Mouse (Mus musculus) midbrain, embryonic 13.5 days (tissue): ENCODE results near the gene Epb41l3. TPM values are rescaled to one million over a fixed set of nuclear protein-coding genes. Genes with fewer than 3 reads are reported as not detected.
A peak's percentile ranks its signal among the peaks of the same experiment; 100 is the strongest.

Experiments
- ATAC-seq: fragments of 200-750 bp; cut with Nextera tagmentation; 2 replicates; pipeline ENCODE4 v1.8.0; 2017; ENCODE audit warnings: mild to moderate bottlenecking, moderate TSS enrichment, moderate library complexity
- H3K27ac ChIP-seq: fragments of 300-500 bp; sonication (generic); 2 replicates; pipeline ENCODE4 v1.5.1; 2015; ENCODE audit warnings: inconsistent platforms, mild to moderate bottlenecking, moderate library complexity
- H3K27me3 ChIP-seq: fragments of 300-500 bp; sonication (generic); 2 replicates; pipeline ENCODE4 v1.6.1; 2015; ENCODE audit warnings: mild to moderate bottlenecking, inconsistent platforms
- H3K36me3 ChIP-seq: fragments of 300-500 bp; sonication (generic); 2 replicates; pipeline ENCODE4 v1.6.1; 2015; ENCODE audit warnings: mild to moderate bottlenecking, inconsistent platforms
- H3K4me1 ChIP-seq: fragments of 300-500 bp; sonication (generic); replicated peaks from 2 replicates; pipeline ENCODE4 v1.6.1; 2015; ENCODE audit warnings: inconsistent platforms
- H3K4me2 ChIP-seq: fragments of 300-500 bp; sonication (generic); replicated peaks from 2 replicates; pipeline ENCODE4 v1.6.1; 2015; ENCODE audit warnings: moderate library complexity, mild to moderate bottlenecking, inconsistent platforms
- H3K4me3 ChIP-seq: fragments of 300-500 bp; sonication (generic); replicated peaks from 2 replicates; pipeline ENCODE4 v1.5.1; 2015; ENCODE audit warnings: mild to moderate bottlenecking, inconsistent platforms
- H3K9ac ChIP-seq: fragments of 300-500 bp; sonication (generic); replicated peaks from 2 replicates; pipeline ENCODE4 v1.6.1; 2015; ENCODE audit warnings: mild to moderate bottlenecking, inconsistent platforms
- H3K9me3 ChIP-seq: fragments of 300-500 bp; sonication (generic); 2 replicates; pipeline ENCODE4 v1.6.1; 2016; ENCODE audit warnings: mild to moderate bottlenecking, inconsistent platforms
- WGBS: fragments of 180-500 bp; shearing (Covaris S2); methylation state at CpG from one replicate; pipeline ENCODE4 v1.1.7; 2015; 5-methylcytosine and 5-hydroxymethylcytosine counted together
- polyA plus RNA-seq: library from polyadenylated mRNA; unstranded; fragments of >200 nt; fragmentation: Nextera tagmentation; extraction: Ambion mirVana; gene quantifications from 2 replicates; pipeline ENCODE4 v1.2.1, GENCODE M21; 2015

Epb41l3 gene
- polyA plus RNA-seq, 1 experiment from 2014 or later, result 62.7 TPM

GRCm38 (mm10) chr17:69076747-69077543, 1.5 kb downstream of the Epb41l3 start:
- H3K4me1 ChIP-seq, result peaks cover 20% of the 10 kb centered on the region
- H3K36me3 ChIP-seq, result no peaks in the 10 kb centered on the region
- H3K4me2 ChIP-seq, result peak overlapping the region; percentile 98
- H3K27ac ChIP-seq, result no peak overlapping the region
- H3K4me3 ChIP-seq, result peak overlapping the region; percentile 58
- H3K9me3 ChIP-seq, result 0 out of 2 replicates have a peak, but pooled peaks cover 4% of the 10 kb centered on the region
- H3K27me3 ChIP-seq, result peaks cover 50% of the 10 kb centered on the region
- WGBS, result 1% methylated on average over 20 of the region's 25 CpGs
- ATAC-seq, result no peak
- peak overlapping the region; percentile 64; the same call in 1 of the 2 replicates for H3K9ac ChIP-seq

DNA sequence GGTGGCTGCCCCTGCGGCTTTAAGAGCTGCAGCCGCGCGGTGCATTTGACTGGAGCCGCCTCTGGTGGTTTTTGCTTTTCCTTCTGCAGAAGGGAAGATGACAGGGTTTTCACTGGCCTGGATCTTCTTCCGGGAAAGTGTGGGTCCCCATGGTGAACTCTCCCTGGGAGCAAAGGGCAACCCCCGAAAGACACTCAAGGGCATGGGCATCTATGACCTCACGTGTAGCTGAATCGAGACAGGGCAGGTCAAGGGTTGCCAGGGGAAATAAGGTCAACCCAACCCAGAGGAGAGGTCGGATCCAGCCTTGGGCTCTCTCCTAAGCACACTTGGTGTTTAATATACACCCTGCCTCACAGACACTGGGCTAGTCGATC, 2.0 kb downstream of the Epb41l3 start:
- H3K36me3 ChIP-seq, result no peaks in the 10 kb centered on the region
- WGBS, result 9% methylated on average over 11 of the region's 11 CpGs
- H3K9ac ChIP-seq, result 0 out of 2 replicates have a peak overlapping the region, but pooled peaks have one; percentile 28
- H3K27ac ChIP-seq, result no peak overlapping the region
- ATAC-seq, result no peak
- 0 out of 2 replicates have a peak, but pooled peaks cover 4% of the 10 kb centered on the region for H3K9me3 ChIP-seq
- H3K27me3 ChIP-seq, result peaks cover 50% of the 10 kb centered on the region
- H3K4me1 ChIP-seq, result peaks cover 20% of the 10 kb centered on the region
- peak overlapping the region; percentile 98 for H3K4me2 ChIP-seq
- H3K4me3 ChIP-seq, result peak overlapping the region; percentile 58

- no peak for ATAC-seq
- H3K4me2 ChIP-seq, result no peak overlapping the region
- no peak overlapping the region for H3K27ac ChIP-seq
- H3K27me3 ChIP-seq, result peaks cover 17% of the 10 kb centered on the region
- H3K36me3 ChIP-seq, result no peaks in the 10 kb centered on the region
- no peak overlapping the region for H3K4me3 ChIP-seq
- no peak overlapping the region for H3K9ac ChIP-seq
- H3K9me3 ChIP-seq, result 0 out of 2 replicates have a peak, but pooled peaks cover 4% of the 10 kb centered on the region
- H3K4me1 ChIP-seq, result peaks cover 4% of the 10 kb centered on the region
- 93% methylated on average over 7 of the region's 7 CpGs for WGBS
These were observed 6.8 kb downstream of the Epb41l3 start for GRCm38 (mm10) chr17:69082316-69082715.

DNA sequence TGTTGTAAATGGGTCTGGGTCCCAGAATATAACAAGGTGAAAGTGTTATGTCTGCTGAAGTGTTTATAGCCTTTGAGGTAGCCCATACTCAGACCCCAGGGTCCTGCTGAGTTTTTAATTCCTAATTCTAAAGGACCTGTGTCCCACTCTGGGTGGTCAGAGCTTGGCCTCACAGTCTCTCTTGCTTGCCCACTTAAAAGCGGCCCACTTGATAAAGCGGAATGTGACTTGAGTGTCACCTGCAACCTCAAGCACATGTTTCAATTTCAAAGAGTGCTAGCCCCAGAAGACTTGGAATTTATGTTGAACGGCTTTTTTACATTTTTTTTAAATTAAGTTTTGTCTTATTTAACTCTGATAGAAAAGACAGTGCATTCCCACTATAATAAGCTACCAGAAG, 16.1 kb downstream of the Epb41l3 start:
- Histone ChIP-seq H3K4me3 (no peak overlapping the region), H3K9ac (no peak overlapping the region), H3K27me3 (no peaks in the 10 kb centered on the region), H3K4me1 (no peaks in the 10 kb centered on the region), H3K9me3 (no peaks in the 10 kb centered on the region), H3K27ac (no peak overlapping the region), H3K4me2 (no peak overlapping the region), H3K36me3 (no peaks in the 10 kb centered on the region)
- ATAC-seq, result no peak
- WGBS, result 91% methylated on average over 3 of the region's 3 CpGs

DNA sequence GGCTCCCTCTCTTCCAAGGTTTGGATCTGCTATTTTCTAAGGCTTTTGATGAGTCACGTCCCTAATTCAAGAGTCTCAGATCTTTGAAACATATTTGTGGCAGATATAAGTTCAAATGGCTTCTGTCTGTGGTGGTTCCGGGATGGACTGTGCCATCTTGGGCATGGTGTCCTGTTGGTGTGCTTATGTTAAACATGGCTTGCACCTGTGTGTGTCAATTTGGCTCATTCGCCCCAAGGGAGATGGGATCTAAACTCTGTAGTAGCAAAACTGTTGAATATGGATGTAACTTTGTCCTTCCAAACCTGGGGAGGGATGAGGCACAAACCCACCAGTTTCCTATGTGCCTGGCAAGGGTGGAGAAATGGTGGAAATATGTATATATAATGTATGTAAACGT, 21.6 kb downstream of the Epb41l3 start:
- H3K4me2 ChIP-seq, result no peak overlapping the region
- H3K27ac ChIP-seq, result no peak overlapping the region
- no peaks in the 10 kb centered on the region for H3K27me3 ChIP-seq
- 89% methylated on average over 4 of the region's 4 CpGs for WGBS
- H3K9me3 ChIP-seq, result no peaks in the 10 kb centered on the region
- H3K4me3 ChIP-seq, result no peak overlapping the region
- no peaks in the 10 kb centered on the region for H3K36me3 ChIP-seq
- no peaks in the 10 kb centered on the region for H3K4me1 ChIP-seq
- ATAC-seq, result no peak
- no peak overlapping the region for H3K9ac ChIP-seq

GRCm38 (mm10) chr17:69097955-69098354, 22.5 kb downstream of the Epb41l3 start:
- Histone ChIP-seq H3K27ac (no peak overlapping the region), H3K4me3 (no peak overlapping the region), H3K9ac (no peak overlapping the region), H3K36me3 (no peaks in the 10 kb centered on the region), H3K27me3 (no peaks in the 10 kb centered on the region), H3K4me1 (no peaks in the 10 kb centered on the region), H3K4me2 (no peak overlapping the region), H3K9me3 (no peaks in the 10 kb centered on the region)
- 71% methylated on average over 7 of the region's 7 CpGs for WGBS
- no peak for ATAC-seq

GRCm38 (mm10) chr17:69103326-69103725, 27.8 kb downstream of the Epb41l3 start:
- WGBS, result 71% methylated on average over 8 of the region's 8 CpGs
- no peak for ATAC-seq
- Histone ChIP-seq H3K9ac (no peak overlapping the region), H3K4me2 (no peak overlapping the region), H3K9me3 (no peaks in the 10 kb centered on the region), H3K4me3 (no peak overlapping the region), H3K27me3 (peaks cover 3% of the 10 kb centered on the region; the same call in 1 of the 2 replicates), H3K36me3 (no peaks in the 10 kb centered on the region), H3K4me1 (no peaks in the 10 kb centered on the region), H3K27ac (no peak overlapping the region)

GRCm38 (mm10) chr17:69105035-69105798, 29.7 kb downstream of the Epb41l3 start:
- Histone ChIP-seq H3K36me3 (no peaks in the 10 kb centered on the region), H3K4me3 (no peak overlapping the region), H3K4me2 (no peak overlapping the region), H3K4me1 (no peaks in the 10 kb centered on the region), H3K27me3 (peaks cover 3% of the 10 kb centered on the region; the same call in 1 of the 2 replicates), H3K9ac (no peak overlapping the region), H3K27ac (no peak overlapping the region), H3K9me3 (no peaks in the 10 kb centered on the region)
- peak; percentile 21; the same call in 1 of the 2 replicates for ATAC-seq
- WGBS, result 74% methylated on average over 14 of the region's 14 CpGs

DNA sequence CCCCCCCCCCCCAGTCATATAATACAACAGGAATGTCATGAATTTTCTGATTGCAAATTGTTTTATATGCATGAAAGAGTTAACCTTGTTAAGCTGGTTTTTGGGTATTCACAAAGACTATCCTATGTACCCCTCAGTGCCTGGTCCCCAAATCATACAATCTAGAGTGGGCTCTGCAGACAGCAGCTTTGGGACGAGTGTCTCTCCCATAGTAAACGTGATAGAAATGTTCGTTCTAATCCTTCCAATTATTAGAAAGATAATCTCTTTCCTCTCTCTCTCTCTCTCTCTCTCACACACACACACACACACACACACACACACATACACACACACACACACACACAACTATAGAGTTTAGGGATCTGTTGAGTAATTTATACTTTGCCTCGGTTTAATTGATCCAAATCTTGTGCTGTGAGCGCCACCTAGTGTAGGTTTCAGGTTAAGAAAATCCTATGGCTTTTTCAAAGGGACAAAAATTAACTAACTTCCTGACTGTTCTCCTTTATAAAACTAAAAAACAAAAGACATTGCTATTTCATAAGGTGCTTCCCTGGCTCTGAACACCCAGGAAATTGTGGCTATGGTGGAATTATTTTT, 30.4 kb downstream of the Epb41l3 start:
- H3K4me1 ChIP-seq, result no peaks in the 10 kb centered on the region
- WGBS, result 38% methylated on average over 5 of the region's 5 CpGs
- no peaks in the 10 kb centered on the region for H3K36me3 ChIP-seq
- H3K9me3 ChIP-seq, result no peaks in the 10 kb centered on the region
- no peak overlapping the region for H3K4me2 ChIP-seq
- no peak overlapping the region for H3K9ac ChIP-seq
- peak; percentile 63 for ATAC-seq
- peaks cover 3% of the 10 kb centered on the region; the same call in 1 of the 2 replicates for H3K27me3 ChIP-seq
- H3K27ac ChIP-seq, result no peak overlapping the region
- no peak overlapping the region for H3K4me3 ChIP-seq

DNA sequence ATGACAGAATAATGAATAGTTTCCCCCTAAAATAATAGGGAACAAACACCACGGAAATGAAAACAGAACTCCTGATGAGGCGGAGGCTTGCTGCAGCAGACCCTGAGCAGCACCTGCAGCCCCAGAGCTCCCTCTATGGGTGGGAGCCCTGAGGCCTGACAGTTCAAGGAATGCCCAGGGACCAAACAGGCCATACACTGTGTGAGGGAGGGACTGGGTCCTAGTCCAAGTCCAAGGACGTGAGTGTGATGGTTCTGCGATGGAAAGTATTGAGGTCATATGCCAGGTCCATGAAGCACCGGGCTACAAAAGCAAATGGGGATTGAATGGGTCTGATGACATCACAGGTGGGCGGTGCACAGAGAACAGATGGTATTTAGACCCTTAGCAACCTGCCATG, 33.7 kb downstream of the Epb41l3 start:
- WGBS, result 66% methylated on average over 6 of the region's 6 CpGs
- peaks cover 3% of the 10 kb centered on the region; the same call in 1 of the 2 replicates for H3K27me3 ChIP-seq
- no peaks in the 10 kb centered on the region for H3K36me3 ChIP-seq
- H3K9ac ChIP-seq, result no peak overlapping the region
- no peak overlapping the region for H3K4me2 ChIP-seq
- H3K4me1 ChIP-seq, result no peaks in the 10 kb centered on the region
- no peak overlapping the region for H3K4me3 ChIP-seq
- H3K27ac ChIP-seq, result no peak overlapping the region
- H3K9me3 ChIP-seq, result no peaks in the 10 kb centered on the region
- no peak for ATAC-seq

- ATAC-seq, result peak; percentile 34; the same call in 1 of the 2 replicates
- Histone ChIP-seq H3K4me1 (no peaks in the 10 kb centered on the region), H3K4me3 (no peak overlapping the region), H3K27ac (no peak overlapping the region), H3K36me3 (no peaks in the 10 kb centered on the region), H3K9me3 (no peaks in the 10 kb centered on the region), H3K9ac (no peak overlapping the region), H3K27me3 (peaks cover 3% of the 10 kb centered on the region; the same call in 1 of the 2 replicates), H3K4me2 (no peak overlapping the region)
- 56% methylated on average over 2 of the region's 2 CpGs for WGBS
These were observed 36.7 kb downstream of the Epb41l3 start for GRCm38 (mm10) chr17:69112232-69112631.

DNA sequence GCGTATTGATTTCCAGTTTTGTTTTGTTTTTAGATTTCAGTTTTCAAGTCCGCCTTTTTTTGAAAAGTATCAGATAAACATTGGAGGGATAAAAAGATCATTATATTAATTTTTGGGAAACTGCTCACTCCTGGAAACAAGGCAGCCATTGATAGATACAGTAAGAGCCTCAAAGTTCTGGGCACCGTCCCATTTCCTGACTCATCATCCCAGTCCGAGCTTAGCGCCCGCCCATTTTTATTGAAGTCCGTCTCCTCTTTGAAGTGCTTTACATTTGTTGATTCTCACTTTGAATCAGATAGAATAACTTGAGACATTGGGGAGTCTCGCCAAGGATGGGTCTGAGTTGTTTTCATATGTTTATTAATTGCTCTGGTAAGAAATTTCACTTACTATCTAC, 43.7 kb downstream of the Epb41l3 start:
- no peak for ATAC-seq
- H3K27me3 ChIP-seq, result peaks cover 7% of the 10 kb centered on the region; the same call in 1 of the 2 replicates
- H3K9me3 ChIP-seq, result no peaks in the 10 kb centered on the region
- H3K9ac ChIP-seq, result no peak overlapping the region
- WGBS, result 90% methylated on average over 8 of the region's 8 CpGs
- no peak overlapping the region for H3K4me3 ChIP-seq
- no peak overlapping the region for H3K4me2 ChIP-seq
- H3K4me1 ChIP-seq, result peaks cover 23% of the 10 kb centered on the region
- H3K36me3 ChIP-seq, result no peaks in the 10 kb centered on the region
- H3K27ac ChIP-seq, result no peak overlapping the region
